8 mouse cellular contexts compared by ENCODE assay signal in the genomic region with DNA sequence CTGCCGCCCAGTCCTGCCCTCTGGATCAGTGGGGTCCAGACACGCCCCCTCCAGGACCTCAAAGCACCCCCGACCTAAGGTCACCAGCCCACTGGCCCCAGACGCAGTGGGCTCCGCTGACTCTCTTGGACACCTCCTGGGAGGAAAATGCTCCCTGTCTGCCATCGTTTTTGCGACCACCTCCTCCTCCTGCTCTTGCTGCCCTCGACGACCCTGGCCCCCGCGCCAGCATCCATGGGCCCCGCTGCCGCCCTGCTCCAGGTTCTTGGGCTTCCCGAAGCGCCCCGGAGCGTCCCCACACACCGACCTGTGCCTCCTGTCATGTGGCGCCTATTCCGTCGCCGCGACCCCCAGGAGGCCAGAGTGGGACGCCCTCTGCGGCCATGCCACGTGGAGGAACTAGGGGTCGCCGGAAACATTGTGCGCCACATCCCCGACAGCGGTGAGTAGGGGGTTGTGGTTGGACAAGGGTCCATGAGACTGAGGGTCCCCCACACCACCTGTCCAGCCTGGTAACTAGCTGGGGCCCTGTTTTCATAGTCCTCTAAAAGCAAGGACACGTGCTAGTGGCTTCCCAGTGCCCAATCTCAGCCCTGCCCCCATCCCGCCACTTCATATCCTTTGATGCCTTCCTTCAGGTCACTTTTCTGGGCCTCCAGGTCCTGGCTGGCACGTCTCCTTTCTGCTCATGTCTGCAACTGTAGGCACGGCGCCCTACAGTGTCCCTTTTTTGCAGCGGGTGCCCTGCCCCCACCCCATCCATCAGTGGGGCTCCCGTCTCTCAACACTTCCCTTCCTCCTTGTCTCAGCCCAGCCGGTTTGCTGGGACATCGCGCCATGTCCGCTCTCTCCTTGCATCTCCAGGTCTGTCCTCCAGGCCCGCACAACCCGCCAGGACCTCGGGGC. TPM values are rescaled to one million over a fixed set of nuclear protein-coding genes. Genes with fewer than 3 reads are reported as not detected.
DNase-seq lines count a peak whose midpoint lies in the region; ATAC-seq and TF ChIP-seq lines count a peak whose summit lies in the region.

No protein-coding gene starts in this region.

- ATAC-seq in embryonic facial prominence, embryonic 11.5 days (replicated peaks; ENCODE audit: insufficient number of reproducible peaks, low FRiP score, low TSS enrichment, low read depth): peak; percentile 19
- ATAC-seq in hindbrain, postnatal 0 days: peak; percentile 33
- ATAC-seq in neural tube, embryonic 13.5 days (ENCODE audit: low read depth): peak; percentile 21

- TF ChIP-seq CTCF in hindbrain, postnatal 0 days (IDR thresholded peaks at IDR 0.05; ENCODE audit: low read depth): no peak

- peak overlapping the region; percentile 8; the same call in 1 of the 2 replicates for H3K4me3 ChIP-seq in embryonic facial prominence, embryonic 11.5 days (ENCODE audit: low read depth, low read length)
- H3K4me3 ChIP-seq in hindbrain, postnatal 0 days (ENCODE audit: low read length): no peak overlapping the region
- H3K4me3 ChIP-seq in neural tube, embryonic 13.5 days: peak overlapping the region; percentile 5; the same call in 1 of the 2 replicates

- H3K9me3 ChIP-seq in embryonic facial prominence, embryonic 11.5 days (replicated peaks; ENCODE audit: control insufficient read depth, low read length): no peaks in the 10 kb centered on the region
- no peaks in the 10 kb centered on the region for H3K9me3 ChIP-seq in hindbrain, postnatal 0 days (ENCODE audit: low read length)
- no peaks in the 10 kb centered on the region for H3K9me3 ChIP-seq in neural tube, embryonic 13.5 days

- H3K4me1 ChIP-seq in embryonic facial prominence, embryonic 11.5 days (ENCODE audit: control insufficient read depth, insufficient read depth, low read length): peaks cover 12% of the 10 kb centered on the region
- peaks cover 5% of the 10 kb centered on the region; the same call in 1 of the 2 replicates for H3K4me1 ChIP-seq in hindbrain, postnatal 0 days (ENCODE audit: insufficient read depth, low read length)
- H3K4me1 ChIP-seq in neural tube, embryonic 13.5 days (replicated peaks): peaks cover 33% of the 10 kb centered on the region

- peak; percentile 28 for DNase-seq in layer of hippocampus, adult 11-12 months (ENCODE audit: low spot score)
- DNase-seq in layer of hippocampus, postnatal 25 days (ENCODE audit: extremely low spot score in 1 of 2, low spot score in 1 of 2): no peak
- peak; percentile 38 for DNase-seq in embryonic facial prominence, embryonic 11.5 days (ENCODE audit: low spot score)
- peak; percentile 26 for DNase-seq in hindbrain, postnatal 0 days (ENCODE audit: low spot score)
- DNase-seq in left cerebral cortex, adult 9 months (ENCODE audit: low spot score in 2 of 2): no peak
- DNase-seq in kidney, postnatal 14 days: no peak
- no peak for DNase-seq in adrenal gland, adult 2 months

- peaks cover 18% of the 10 kb centered on the region for H3K36me3 ChIP-seq in embryonic facial prominence, embryonic 11.5 days (replicated peaks; ENCODE audit: control insufficient read depth, insufficient read depth, low read depth, low read length)
- peaks cover 42% of the 10 kb centered on the region for H3K36me3 ChIP-seq in hindbrain, postnatal 0 days (ENCODE audit: insufficient read depth, low read length)
- peaks cover 89% of the 10 kb centered on the region for H3K36me3 ChIP-seq in neural tube, embryonic 13.5 days

- H3K4me2 ChIP-seq in embryonic facial prominence, embryonic 11.5 days (ENCODE audit: low read depth, low read length): peak overlapping the region; percentile 34
- H3K4me2 ChIP-seq in hindbrain, postnatal 0 days (ENCODE audit: low read depth, low read length): no peak overlapping the region
- H3K4me2 ChIP-seq in neural tube, embryonic 13.5 days: peak overlapping the region; percentile 28

- no peak overlapping the region for H3K27ac ChIP-seq in embryonic facial prominence, embryonic 11.5 days (replicated peaks; ENCODE audit: low read depth, low read length)
- H3K27ac ChIP-seq in hindbrain, postnatal 0 days: peak overlapping the region; percentile 46; the same call in 1 of the 2 replicates
- H3K27ac ChIP-seq in neural tube, embryonic 13.5 days (replicated peaks): no peak overlapping the region

- H3K9ac ChIP-seq in embryonic facial prominence, embryonic 11.5 days (replicated peaks; ENCODE audit: low read length): peak overlapping the region; percentile 50
- H3K9ac ChIP-seq in hindbrain, postnatal 0 days (replicated peaks; ENCODE audit: low read length): peak overlapping the region; percentile 9; the same call in 1 of the 2 replicates
- peak overlapping the region; percentile 49 for H3K9ac ChIP-seq in neural tube, embryonic 13.5 days

- WGBS in embryonic facial prominence, embryonic 11.5 days: 5% methylated on average over 45 of the region's 45 CpGs
- WGBS in hindbrain, postnatal 0 days: 14% methylated on average over 45 of the region's 45 CpGs
- WGBS in neural tube, embryonic 13.5 days: 4% methylated on average over 45 of the region's 45 CpGs

- no peaks in the 10 kb centered on the region for H3K27me3 ChIP-seq in embryonic facial prominence, embryonic 11.5 days (ENCODE audit: control insufficient read depth, insufficient read depth, low read length)
- no peaks in the 10 kb centered on the region for H3K27me3 ChIP-seq in hindbrain, postnatal 0 days (ENCODE audit: insufficient read depth, low read length)
- H3K27me3 ChIP-seq in neural tube, embryonic 13.5 days: peaks cover 10% of the 10 kb centered on the region

RNA-seq across cellular contexts. Expression of gene Gdf1, which starts 0.5 kb away (rescaled TPM):
- total RNA-seq in layer of hippocampus, postnatal 25 days (2021): 10 to 100 TPM; 14.1 to 19.4 TPM
- 0.22 and 3.1 TPM in 2 replicates for polyA plus RNA-seq in embryonic facial prominence, embryonic 11.5 days (2014; fragmentation: Nextera tagmentation; extraction: Ambion mirVana)
- total RNA-seq in hindbrain, postnatal 0 days (2014; rRNA removed): 5.3 and 8.4 TPM in 2 replicates
- 6.0 and 6.9 TPM in 2 replicates for polyA plus RNA-seq in hindbrain, postnatal 0 days (2015; fragmentation: Nextera tagmentation; extraction: Ambion mirVana)
- polyA plus RNA-seq in neural tube, embryonic 13.5 days (2015; fragmentation: Nextera tagmentation; extraction: Ambion mirVana): 2.4 and 3.3 TPM in 2 replicates
- total RNA-seq in adrenal gland, adult 2 months (2021): under 1 TPM in 1 of 2 experiments, not detected in 1; 0.41 TPM
- polyA plus RNA-seq in adrenal gland, adult 2 months (2012; rRNA removed): 7.9 and 9.8 TPM in 2 replicates

RNA-seq across cellular contexts. Expression of gene Cers1, which starts 14.5 kb away (rescaled TPM):
- 100 to 1,000 TPM; 117 to 122 TPM for total RNA-seq in layer of hippocampus, postnatal 25 days (2021)
- 3.9 and 4.0 TPM in 2 replicates for polyA plus RNA-seq in embryonic facial prominence, embryonic 11.5 days (2014; fragmentation: Nextera tagmentation; extraction: Ambion mirVana)
- 92.5 and 101 TPM in 2 replicates for total RNA-seq in hindbrain, postnatal 0 days (2014; rRNA removed)
- 43.4 and 45.5 TPM in 2 replicates for polyA plus RNA-seq in hindbrain, postnatal 0 days (2015; fragmentation: Nextera tagmentation; extraction: Ambion mirVana)
- 23.3 and 26.2 TPM in 2 replicates for polyA plus RNA-seq in neural tube, embryonic 13.5 days (2015; fragmentation: Nextera tagmentation; extraction: Ambion mirVana)
- total RNA-seq in adrenal gland, adult 2 months (2021): 1 to 10 TPM; 2.5 to 3.8 TPM
- 4.9 and 5.2 TPM in 2 replicates for polyA plus RNA-seq in adrenal gland, adult 2 months (2012; rRNA removed)

RNA-seq across cellular contexts. Expression of gene Upf1, which starts 23.0 kb away (rescaled TPM):
- 10 to 100 TPM; 61.8 to 66.1 TPM for total RNA-seq in layer of hippocampus, postnatal 25 days (2021)
- 20.4 and 21.0 TPM in 2 replicates for polyA plus RNA-seq in embryonic facial prominence, embryonic 11.5 days (2014; fragmentation: Nextera tagmentation; extraction: Ambion mirVana)
- total RNA-seq in hindbrain, postnatal 0 days (2014; rRNA removed): 40.4 and 48.4 TPM in 2 replicates
- 8.6 and 10.3 TPM in 2 replicates for polyA plus RNA-seq in hindbrain, postnatal 0 days (2015; fragmentation: Nextera tagmentation; extraction: Ambion mirVana)
- polyA plus RNA-seq in neural tube, embryonic 13.5 days (2015; fragmentation: Nextera tagmentation; extraction: Ambion mirVana): 16.3 and 17.3 TPM in 2 replicates
- 10 to 100 TPM; 60.0 to 60.5 TPM for total RNA-seq in adrenal gland, adult 2 months (2021)
- polyA plus RNA-seq in adrenal gland, adult 2 months (2012; rRNA removed): 45.1 and 53.3 TPM in 2 replicates

RNA-seq across cellular contexts. Expression of gene Cope, which starts 27.8 kb away (rescaled TPM):
- 100 to 1,000 TPM; 123 to 141 TPM for total RNA-seq in layer of hippocampus, postnatal 25 days (2021)
- 220 and 271 TPM in 2 replicates for polyA plus RNA-seq in embryonic facial prominence, embryonic 11.5 days (2014; fragmentation: Nextera tagmentation; extraction: Ambion mirVana)
- total RNA-seq in hindbrain, postnatal 0 days (2014; rRNA removed): 126 and 159 TPM in 2 replicates
- 286 and 291 TPM in 2 replicates for polyA plus RNA-seq in hindbrain, postnatal 0 days (2015; fragmentation: Nextera tagmentation; extraction: Ambion mirVana)
- polyA plus RNA-seq in neural tube, embryonic 13.5 days (2015; fragmentation: Nextera tagmentation; extraction: Ambion mirVana): 271 and 278 TPM in 2 replicates
- 100 to 1,000 TPM; 203 to 233 TPM for total RNA-seq in adrenal gland, adult 2 months (2021)
- 491 and 579 TPM in 2 replicates for polyA plus RNA-seq in adrenal gland, adult 2 months (2012; rRNA removed)

RNA-seq across cellular contexts. Expression of gene Ddx49, which starts 27.8 kb away (rescaled TPM):
- total RNA-seq in layer of hippocampus, postnatal 25 days (2021): 10 to 100 TPM; 44.7 to 47.5 TPM
- 51.4 and 52.5 TPM in 2 replicates for polyA plus RNA-seq in embryonic facial prominence, embryonic 11.5 days (2014; fragmentation: Nextera tagmentation; extraction: Ambion mirVana)
- 36.4 and 53.8 TPM in 2 replicates for total RNA-seq in hindbrain, postnatal 0 days (2014; rRNA removed)
- 40.4 and 47.5 TPM in 2 replicates for polyA plus RNA-seq in hindbrain, postnatal 0 days (2015; fragmentation: Nextera tagmentation; extraction: Ambion mirVana)
- 41.9 and 51.9 TPM in 2 replicates for polyA plus RNA-seq in neural tube, embryonic 13.5 days (2015; fragmentation: Nextera tagmentation; extraction: Ambion mirVana)
- 10 to 100 TPM; 57.7 to 69.5 TPM for total RNA-seq in adrenal gland, adult 2 months (2021)
- polyA plus RNA-seq in adrenal gland, adult 2 months (2012; rRNA removed): 53.3 and 62.5 TPM in 2 replicates

Comparison
In these comparisons a context has a peak if more than half of its experiments do, and no peak if none do; other contexts are left out.
1. DNase-seq: peak in layer of hippocampus, adult 11-12 months (single experiment), embryonic facial prominence, embryonic 11.5 days (single experiment) and hindbrain, postnatal 0 days (single experiment); none in layer of hippocampus, postnatal 25 days (0 of 2), left cerebral cortex, adult 9 months (0 of 2), kidney, postnatal 14 days (single experiment) and adrenal gland, adult 2 months (single experiment).
2. Peak in every context shown above with its lines, with median percentiles within 50 percentile points of each other: ATAC-seq and H3K9ac ChIP-seq.